Mouse (Mus musculus) c-Kit-positive CD71-positive TER-119-positive erythroid progenitor cells, embryonic 14.5 days (primary cell): Measurements from ENCODE around the gene Olfr23.
"Not testable (repeated sequence)": the region's sequence is repeated elsewhere in the genome, so short reads cannot be mapped to it uniquely, and the experiment has no call there.

ENCODE experiments used
- DNase-seq: peaks from one replicate; pipeline ENCODE4 v3.0.0-alpha.2; 2013; ENCODE audit warnings: low spot score

The Olfr23 gene

DNA sequence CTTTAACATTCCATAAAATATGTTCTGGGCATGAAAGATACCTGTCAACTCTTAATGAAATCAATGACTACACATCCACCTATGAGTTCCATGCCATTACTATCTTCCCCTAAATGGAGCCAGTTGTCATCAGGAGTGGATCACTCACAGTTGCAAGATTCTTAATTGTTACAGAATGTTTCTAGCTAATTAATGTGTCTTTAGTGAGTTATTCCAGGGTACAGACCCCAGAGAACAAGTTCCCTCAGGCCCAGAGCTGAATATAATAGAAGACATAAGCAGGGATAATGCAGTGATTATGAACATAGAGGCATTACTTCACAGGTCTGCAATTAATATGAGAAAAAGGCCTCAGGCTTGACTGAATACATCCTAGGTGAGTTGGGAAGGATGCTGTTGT lies at the start of gene Olfr23:
TSS of gene Olfr23 (plus strand) at position 301 of the 400 bp plus-strand sequence.
- no peak for DNase-seq

DNA sequence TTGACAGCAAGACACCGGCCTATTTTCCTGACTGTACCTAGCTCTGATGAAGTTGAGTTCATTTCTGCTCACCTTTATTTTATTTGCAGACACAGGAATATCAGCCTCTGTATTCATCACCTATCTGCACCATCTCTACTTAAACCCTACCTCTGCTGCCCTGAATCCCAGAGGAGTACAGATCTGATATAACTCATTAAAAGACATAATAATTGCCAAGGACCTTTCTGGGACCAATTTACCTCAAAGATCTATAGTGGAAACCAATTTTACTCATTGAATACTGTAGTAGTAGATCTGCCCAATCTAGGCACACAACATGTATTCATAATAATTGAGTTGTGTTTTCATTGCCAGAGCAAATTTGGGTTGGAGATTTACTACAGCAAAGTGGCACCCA lies 45.8 kb upstream of the Olfr23 start, which contains the start of gene Olfr394:
TSS of gene Olfr394 (minus strand) at position 101 of the 400 bp plus-strand sequence.
- no peak for DNase-seq

DNA sequence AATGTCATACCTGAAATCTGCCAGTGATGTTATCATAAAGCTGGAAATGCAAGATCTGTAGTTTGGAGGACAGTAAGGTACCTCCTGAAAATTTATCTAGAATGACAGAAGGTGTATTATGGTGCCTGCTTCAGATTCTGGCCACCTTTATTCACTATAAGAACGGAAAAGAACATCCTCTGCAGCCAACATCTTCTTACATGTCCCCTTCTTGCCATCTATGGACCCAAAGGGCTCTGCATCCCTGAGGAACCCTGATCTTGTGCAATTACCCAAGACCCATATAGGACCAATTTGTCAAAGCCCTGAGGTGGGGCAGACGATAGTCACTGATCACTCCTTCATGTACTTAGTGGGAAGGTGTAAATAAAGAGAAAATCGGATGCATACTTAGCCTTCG lies 27.3 kb upstream of the Olfr23 start, which contains the start of gene Olfr395:
TSS of gene Olfr395 (minus strand) at position 101 of the 400 bp plus-strand sequence.
- DNase-seq, result not testable (repeated sequence)

DNA sequence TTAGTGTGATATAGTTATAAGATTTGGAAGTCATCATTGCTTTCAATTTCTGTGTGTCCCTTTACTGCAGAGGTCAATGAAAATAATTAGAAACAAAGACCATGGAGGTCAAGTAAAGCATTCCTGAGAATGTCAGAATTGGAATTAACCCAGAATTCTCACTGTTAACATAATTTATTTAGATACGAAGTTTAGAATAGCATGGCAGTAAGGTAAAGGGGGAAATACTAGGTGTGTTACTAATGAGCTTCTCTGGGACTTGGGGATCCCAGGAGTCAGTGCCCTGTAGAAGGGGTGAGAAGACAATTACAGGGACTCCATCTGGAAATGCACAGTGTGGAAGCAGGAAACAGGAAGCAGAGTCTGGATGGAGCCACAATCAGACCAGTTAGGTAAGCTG lies 24.0 kb downstream of the Olfr23 start, which contains the start of gene Olfr397:
TSS of gene Olfr397 (plus strand) at position 301 of the 400 bp plus-strand sequence.
- no peak for DNase-seq

DNA sequence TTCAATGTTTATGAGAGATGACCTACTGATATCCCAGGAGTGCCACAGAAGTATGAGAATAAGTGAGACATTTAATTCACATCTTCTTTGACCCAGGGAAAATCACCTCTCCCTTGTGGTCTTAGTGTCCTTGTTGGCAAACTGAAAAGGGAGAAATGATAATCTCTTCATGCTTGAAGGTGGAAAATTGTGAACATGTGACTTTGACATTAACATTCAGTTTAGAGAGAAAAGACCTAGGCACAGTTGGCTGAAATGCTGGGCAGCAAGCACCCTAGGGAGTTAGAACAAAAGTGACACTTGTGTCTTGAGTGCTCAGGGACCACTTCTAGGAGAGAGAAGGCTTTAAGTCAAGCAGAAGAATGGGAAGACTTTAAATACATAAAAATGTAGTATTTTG lies 53.8 kb downstream of the Olfr23 start, which contains the start of gene Olfr398:
TSS of gene Olfr398 (minus strand) at position 101 of the 400 bp plus-strand sequence.
- DNase-seq, result no peak
